Mouse (Mus musculus): ENCODE data around the gene Rhoc.

- TF ChIP-seq EP300 (IDR thresholded peaks at IDR 0.05; ENCODE audit: low read depth) (no peak), CTCF (IDR thresholded peaks at IDR 0.05; ENCODE audit: low read depth) (no peak)
Observed at GRCm38 (mm10) chr3:104805539-104805938, 17.4 kb downstream of the Rhoc start.
